Mouse (Mus musculus) limb, embryonic 14.5 days (tissue): ENCODE measurements around the gene Sae1. TPM values are rescaled to one million over a fixed set of nuclear protein-coding genes. Genes with fewer than 3 reads are reported as not detected.

Experiments used
- ATAC-seq: fragments of 200-750 bp; cut with Nextera tagmentation; 2 replicates; pipeline ENCODE4 v1.8.0; 2017; ENCODE audit warnings: low read depth, moderate number of reproducible peaks, moderate TSS enrichment; ENCODE audit not compliant: low FRiP score
- DNase-seq: peaks from one replicate; pipeline ENCODE4 v3.0.0-alpha.2; 2015; ENCODE audit warnings: low spot score
- H3K27ac ChIP-seq: fragments of 300-500 bp; sonication (generic); replicated peaks from 2 replicates; pipeline ENCODE4 v1.5.1; 2014; ENCODE audit warnings: low read depth, mild to moderate bottlenecking, low read length, moderate library complexity, mixed read lengths
- H3K27me3 ChIP-seq: fragments of 300-500 bp; sonication (generic); 2 replicates; pipeline ENCODE4 v1.6.1; 2014; ENCODE audit warnings: low read length, mixed read lengths; ENCODE audit not compliant: control insufficient read depth, insufficient read depth
- H3K36me3 ChIP-seq: fragments of 300-500 bp; sonication (generic); 2 replicates; pipeline ENCODE4 v1.6.1; 2014; ENCODE audit warnings: mild to moderate bottlenecking, low read length, moderate library complexity, mixed read lengths; ENCODE audit not compliant: control insufficient read depth, insufficient read depth
- H3K4me1 ChIP-seq: fragments of 300-500 bp; sonication (generic); 2 replicates; pipeline ENCODE4 v1.6.1; 2014; ENCODE audit warnings: antibody characterized with exemption, low read length, mixed read lengths; ENCODE audit not compliant: control insufficient read depth, insufficient read depth
- H3K4me2 ChIP-seq: fragments of 300-500 bp; sonication (generic); replicated peaks from 2 replicates; pipeline ENCODE4 v1.6.1; 2014; ENCODE audit warnings: low read depth, mild to moderate bottlenecking, low read length, moderate library complexity; ENCODE audit not compliant: severe bottlenecking
- H3K4me3 ChIP-seq: fragments of 300-500 bp; sonication (generic); replicated peaks from 2 replicates; pipeline ENCODE4 v1.5.1; 2014; ENCODE audit warnings: low read length
- H3K9ac ChIP-seq: fragments of 300-500 bp; sonication (generic); 2 replicates; pipeline ENCODE4 v1.6.1; 2014; ENCODE audit warnings: mild to moderate bottlenecking, low read depth, low read length, moderate library complexity; ENCODE audit not compliant: severe bottlenecking
- H3K9me3 ChIP-seq: fragments of 300-500 bp; sonication (generic); 2 replicates; pipeline ENCODE4 v1.6.1; 2016; ENCODE audit warnings: low read length; ENCODE audit not compliant: control insufficient read depth
- POLR2A ChIP-seq: fragments of 200-500 bp; IDR thresholded peaks from 2 replicates; pipeline ENCODE4 v1.8.0; 2012; ENCODE audit warnings: inconsistent platforms, mild to moderate bottlenecking, moderate library complexity, borderline replicate concordance; ENCODE audit not compliant: insufficient read depth, insufficient read length; ENCODE audit errors: extremely low read depth
- WGBS: fragments of 180-500 bp; shearing (Covaris S2); extraction: QIAGEN DNeasy Blood & Tissue Kit; methylation state at CpG from one replicate; pipeline ENCODE4 v1.1.7; 2014; 5-methylcytosine and 5-hydroxymethylcytosine counted together
- polyA plus RNA-seq, 2 experiments: library from polyadenylated mRNA; depleted of rRNA in 1 of 2; stranded (reverse) in 1 of 2; unstranded in 1 of 2; fragments of >200 nt; fragmentation: Nextera tagmentation in 1 of 2; extraction: Ambion mirVana in 1 of 2; gene quantifications; 2 replicates each; pipeline versions ENCODE4 v1.2.1 to v1.2.3; 2012 to 2014

Sae1 gene
- polyA plus RNA-seq, 2 experiments = 172 to 273 TPM

DNA sequence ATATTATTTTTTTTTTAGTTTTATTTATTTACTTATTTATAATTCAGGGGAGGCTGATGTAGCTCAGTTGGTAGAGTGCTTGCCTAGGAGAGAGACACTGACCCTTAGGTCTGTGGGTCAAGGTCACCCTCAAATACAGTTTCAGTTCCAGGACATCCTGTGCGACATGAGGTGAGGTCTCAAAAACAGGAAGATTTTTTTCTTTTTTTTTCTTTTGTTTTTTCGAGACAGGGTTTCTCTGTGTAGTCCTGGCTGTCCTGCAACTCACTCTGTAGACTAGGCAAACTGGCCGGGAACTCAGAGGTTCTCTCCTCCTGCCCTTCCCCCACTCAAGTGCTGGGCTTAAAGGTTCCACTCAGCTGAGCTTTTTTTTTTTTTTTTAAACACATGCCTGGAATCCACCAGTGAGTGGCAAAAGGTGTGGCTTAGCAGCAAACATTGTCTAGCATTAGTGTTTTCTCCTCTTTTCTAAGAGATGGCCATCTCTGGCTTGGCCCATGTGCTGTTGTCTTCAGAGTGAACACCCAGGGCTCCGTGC, 72.3 kb downstream of the Sae1 start:
- DNase-seq (no peak), ATAC-seq (no peak)
- 64% methylated on average over 4 of the region's 4 CpGs for WGBS
- Histone ChIP-seq H3K9me3 (no peaks in the 10 kb centered on the region), H3K36me3 (peaks cover 6% of the 10 kb centered on the region; the same call in 1 of the 2 replicates), H3K4me2 (no peak overlapping the region), H3K9ac (no peak overlapping the region), H3K4me3 (no peak overlapping the region), H3K4me1 (peaks cover 29% of the 10 kb centered on the region), H3K27ac (no peak overlapping the region), H3K27me3 (0 out of 2 replicates have a peak, but pooled peaks cover 4% of the 10 kb centered on the region)
- no peak for TF ChIP-seq POLR2A

GRCm38 (mm10) chr7:16314221-16314775, 73.3 kb downstream of the Sae1 start:
- H3K4me1 ChIP-seq = peaks cover 36% of the 10 kb centered on the region
- H3K36me3 ChIP-seq = peaks cover 6% of the 10 kb centered on the region; the same call in 1 of the 2 replicates
- no peak for DNase-seq
- WGBS = 12% methylated on average over 10 of the region's 13 CpGs
- no peak for ATAC-seq
- H3K9me3 ChIP-seq = no peaks in the 10 kb centered on the region
- peak overlapping the region; percentile 86 for H3K27ac ChIP-seq
- H3K9ac ChIP-seq = peak overlapping the region; percentile 77
- H3K27me3 ChIP-seq = 0 out of 2 replicates have a peak, but pooled peaks cover 5% of the 10 kb centered on the region
- TF ChIP-seq POLR2A = no peak
- H3K4me2 ChIP-seq = peak overlapping the region; percentile 97
- H3K4me3 ChIP-seq = peak overlapping the region; percentile 61

GRCm38 (mm10) chr7:16313481-16314220, 74.0 kb downstream of the Sae1 start:
- WGBS = under 1% methylated on average over 35 of the region's 66 CpGs
- peaks cover 6% of the 10 kb centered on the region; the same call in 1 of the 2 replicates for H3K36me3 ChIP-seq
- H3K9me3 ChIP-seq = no peaks in the 10 kb centered on the region
- H3K27ac ChIP-seq = peak overlapping the region; percentile 86
- H3K4me2 ChIP-seq = peak overlapping the region; percentile 97
- 0 out of 2 replicates have a peak, but pooled peaks cover 5% of the 10 kb centered on the region for H3K27me3 ChIP-seq
- peak; percentile 86; the same call in 1 of the 2 replicates for TF ChIP-seq POLR2A
- peak overlapping the region; percentile 77 for H3K9ac ChIP-seq
- H3K4me1 ChIP-seq = peaks cover 42% of the 10 kb centered on the region
- peak overlapping the region; percentile 61 for H3K4me3 ChIP-seq
- peak; percentile 74 for ATAC-seq
- DNase-seq = peak; percentile 87

- ATAC-seq = no peak
- Histone ChIP-seq H3K9ac (peak overlapping the region; percentile 77), H3K27me3 (0 out of 2 replicates have a peak, but pooled peaks cover 5% of the 10 kb centered on the region), H3K4me3 (peak overlapping the region; percentile 61), H3K4me2 (peak overlapping the region; percentile 97), H3K27ac (peak overlapping the region; percentile 86), H3K4me1 (peaks cover 42% of the 10 kb centered on the region), H3K9me3 (no peaks in the 10 kb centered on the region), H3K36me3 (peaks cover 6% of the 10 kb centered on the region; the same call in 1 of the 2 replicates)
- peak; percentile 53 for DNase-seq
- no peak for TF ChIP-seq POLR2A
- WGBS = 0% methylated on average over 11 of the region's 12 CpGs
Observed at GRCm38 (mm10) chr7:16312672-16313311, 74.8 kb downstream of the Sae1 start.
